Mouse (Mus musculus) forebrain, postnatal 0 days (tissue): Measurements from ENCODE around the gene Ap1s3. TPM values are rescaled to one million over a fixed set of nuclear protein-coding genes. Genes with fewer than 3 reads are reported as not detected.

Source experiments
- ATAC-seq: fragments of 200-750 bp; cut with Nextera tagmentation; 2 replicates; pipeline ENCODE4 v1.8.0; 2017; ENCODE audit warnings: mild to moderate bottlenecking, moderate library complexity
- DNase-seq: peaks from one replicate; pipeline ENCODE4 v3.0.0-alpha.2; 2015
- H3K27ac ChIP-seq: fragments of 300-500 bp; sonication (generic); 2 replicates; pipeline ENCODE4 v1.5.1; 2014; ENCODE audit warnings: low read depth, mild to moderate bottlenecking, antibody characterized with exemption, low read length, moderate library complexity, mixed read lengths
- H3K27me3 ChIP-seq: fragments of 300-500 bp; sonication (generic); 2 replicates; pipeline ENCODE4 v1.6.1; 2014; ENCODE audit warnings: mild to moderate bottlenecking, low read length, mixed read lengths; ENCODE audit not compliant: insufficient read depth
- H3K36me3 ChIP-seq: fragments of 300-500 bp; sonication (generic); 2 replicates; pipeline ENCODE4 v1.6.1; 2014; ENCODE audit warnings: mild to moderate bottlenecking, moderate library complexity; ENCODE audit not compliant: insufficient read depth
- H3K4me1 ChIP-seq: fragments of 300-500 bp; sonication (generic); 2 replicates; pipeline ENCODE4 v1.6.1; 2014; ENCODE audit warnings: antibody characterized with exemption; ENCODE audit not compliant: insufficient read depth
- H3K4me2 ChIP-seq: fragments of 300-500 bp; sonication (generic); 2 replicates; pipeline ENCODE4 v1.6.1; 2014; ENCODE audit warnings: low read depth, mild to moderate bottlenecking, moderate library complexity
- H3K4me3 ChIP-seq: fragments of 300-500 bp; sonication (generic); 2 replicates; pipeline ENCODE4 v1.5.1; 2014; ENCODE audit warnings: low read depth, low read length, mixed read lengths
- H3K9ac ChIP-seq: fragments of 300-500 bp; sonication (generic); 2 replicates; pipeline ENCODE4 v1.6.1; 2014; ENCODE audit warnings: mild to moderate bottlenecking
- H3K9me3 ChIP-seq: fragments of 300-500 bp; sonication (generic); 2 replicates; pipeline ENCODE4 v1.6.1; 2016; ENCODE audit warnings: low read length
- CTCF ChIP-seq: sonication (generic); IDR thresholded peaks from 2 replicates; pipeline ENCODE4 v1.5.1; 2016; ENCODE audit warnings: antibody characterized with exemption, control low read depth, low read depth
- WGBS: fragments of 180-500 bp; shearing (Covaris S2); extraction: QIAGEN DNeasy Blood & Tissue Kit; methylation state at CpG from one replicate; pipeline ENCODE4 v1.1.7; 2014; 5-methylcytosine and 5-hydroxymethylcytosine counted together
- polyA plus RNA-seq: library from polyadenylated mRNA; unstranded; fragments of >200 nt; fragmentation: Nextera tagmentation; extraction: Ambion mirVana; gene quantifications from 2 replicates; pipeline ENCODE4 v1.2.1, GENCODE M21; 2015
- total RNA-seq: library from RNA; depleted of rRNA; stranded (reverse); fragments of >200 nt; gene quantifications from 2 replicates; pipeline ENCODE4 v1.2.3, GENCODE M21; 2014; rRNA removed

Gene Ap1s3
- total and polyA plus RNA-seq, 2 experiments from 2014 or later = 0.13 to 0.43 TPM

DNA sequence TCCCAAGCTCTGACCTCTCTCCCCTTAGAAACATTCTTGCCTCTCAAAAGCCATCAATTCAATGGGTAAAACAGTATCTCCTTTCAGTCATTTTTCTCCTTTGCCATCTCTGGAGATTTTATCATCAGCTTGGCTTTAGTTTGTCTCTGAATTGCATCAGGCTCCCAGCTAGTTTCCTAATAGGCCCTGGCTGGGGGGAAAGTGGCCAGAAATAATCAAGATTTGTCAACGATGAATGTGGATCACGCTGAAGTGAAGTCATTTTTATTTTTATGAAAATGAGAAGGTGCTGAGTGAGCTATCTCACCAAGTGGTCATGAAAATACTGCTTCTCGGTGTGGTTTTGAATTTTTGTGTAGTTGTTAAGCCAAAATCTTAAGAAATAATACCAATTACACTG lies 94.4 kb downstream of the Ap1s3 start:
- WGBS = 79% methylated on average over 3 of the region's 3 CpGs
- Histone ChIP-seq H3K27ac (no peak overlapping the region), H3K4me2 (no peak overlapping the region), H3K36me3 (no peaks in the 10 kb centered on the region), H3K4me1 (peaks cover 9% of the 10 kb centered on the region; the same call in 1 of the 2 replicates), H3K9ac (no peak overlapping the region), H3K27me3 (no peaks in the 10 kb centered on the region), H3K9me3 (no peaks in the 10 kb centered on the region), H3K4me3 (no peak overlapping the region)
- no peak for TF ChIP-seq CTCF
- DNase-seq (no peak), ATAC-seq (no peak)

DNA sequence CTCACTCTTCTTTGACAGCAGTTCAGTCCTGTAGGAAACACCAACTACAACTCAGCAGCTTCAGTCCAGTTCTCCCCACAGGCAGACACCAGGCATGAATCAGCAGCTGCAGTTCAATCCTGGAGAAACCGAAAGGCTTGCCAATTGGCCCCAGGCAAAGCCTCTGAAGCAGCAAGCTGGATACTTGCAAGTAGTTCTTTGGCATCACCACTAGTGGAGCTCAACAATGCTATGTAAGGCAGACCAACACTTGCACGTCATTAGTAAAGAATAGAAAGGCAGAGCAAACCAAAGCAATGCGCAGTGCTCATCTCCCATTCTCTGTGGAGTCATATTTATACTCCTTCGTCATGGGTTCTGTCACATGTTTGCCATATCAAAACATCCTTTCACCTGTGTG lies 99.9 kb downstream of the Ap1s3 start:
- no peak for ATAC-seq
- 71% methylated on average over 4 of the region's 4 CpGs for WGBS
- H3K4me2 ChIP-seq = no peak overlapping the region

DNA sequence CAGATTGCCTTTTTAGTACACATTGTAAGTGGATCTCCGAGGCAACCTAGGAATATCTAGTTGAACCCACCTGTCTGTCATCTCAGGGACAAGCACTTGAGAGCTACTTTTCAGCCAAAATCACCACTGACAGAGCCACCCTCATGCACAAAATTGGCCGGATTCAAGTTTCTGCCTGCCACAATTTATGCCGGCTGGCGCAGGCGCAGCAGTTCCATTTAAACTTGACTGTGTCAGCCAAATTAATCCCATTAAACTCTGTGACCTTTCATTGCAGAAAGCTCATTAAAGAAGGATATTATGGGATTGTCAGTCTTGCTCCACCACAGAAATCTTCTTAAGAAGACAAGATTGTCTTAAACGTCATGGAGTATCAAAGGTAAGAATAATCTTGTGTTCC lies 100.6 kb downstream of the Ap1s3 start:
- ATAC-seq (no peak), DNase-seq (no peak)
- Histone ChIP-seq H3K9ac (no peak overlapping the region), H3K9me3 (no peaks in the 10 kb centered on the region), H3K27ac (no peak overlapping the region), H3K4me2 (no peak overlapping the region), H3K27me3 (no peaks in the 10 kb centered on the region), H3K4me1 (no peaks in the 10 kb centered on the region), H3K36me3 (no peaks in the 10 kb centered on the region), H3K4me3 (no peak overlapping the region)
- 54% methylated on average over 6 of the region's 6 CpGs for WGBS
- TF ChIP-seq CTCF = no peak

More for the DNA sequence above, 99.9 kb downstream of the Ap1s3 start:
- Histone ChIP-seq H3K4me1 (no peaks in the 10 kb centered on the region), H3K9ac (no peak overlapping the region), H3K36me3 (no peaks in the 10 kb centered on the region), H3K9me3 (no peaks in the 10 kb centered on the region), H3K4me3 (no peak overlapping the region), H3K27ac (no peak overlapping the region), H3K27me3 (no peaks in the 10 kb centered on the region)
- no peak for TF ChIP-seq CTCF
- DNase-seq = no peak

DNA sequence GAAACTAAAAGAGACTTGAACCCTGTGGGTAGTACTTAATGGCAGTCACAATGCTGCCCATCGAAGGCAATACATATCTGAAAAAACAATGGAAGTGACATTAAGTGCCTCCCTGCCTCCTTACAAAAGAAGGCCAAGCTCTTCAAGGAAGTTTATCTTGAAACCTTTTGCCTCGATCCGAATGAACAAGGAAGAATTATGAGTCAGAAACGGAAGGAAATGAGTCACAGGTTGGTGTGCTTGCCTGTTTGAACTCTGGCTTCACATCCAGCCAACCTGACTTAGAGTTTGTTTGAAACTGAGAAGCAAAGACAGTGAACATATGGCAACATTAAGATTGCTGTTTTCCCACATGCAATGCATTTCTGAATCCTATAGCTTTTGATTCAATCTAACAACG lies 110.6 kb downstream of the Ap1s3 start:
- WGBS = 80% methylated on average over 5 of the region's 5 CpGs
- H3K36me3 ChIP-seq = no peaks in the 10 kb centered on the region
- no peak overlapping the region for H3K9ac ChIP-seq
- no peak overlapping the region for H3K4me2 ChIP-seq
- no peaks in the 10 kb centered on the region for H3K4me1 ChIP-seq
- ATAC-seq (no peak), DNase-seq (no peak)
- no peak overlapping the region for H3K4me3 ChIP-seq
- no peak for TF ChIP-seq CTCF
- H3K9me3 ChIP-seq = no peaks in the 10 kb centered on the region
- no peaks in the 10 kb centered on the region for H3K27me3 ChIP-seq
- H3K27ac ChIP-seq = no peak overlapping the region

Other genes starting within 250 kb of the Ap1s3 start
- 155 and 177 TPM in 2 replicates for gene Scg2, start 231.9 kb downstream of the Ap1s3 start, total RNA-seq
- gene Scg2, start 231.9 kb downstream of the Ap1s3 start, polyA plus RNA-seq = 136 and 185 TPM in 2 replicates
- gene Mrpl44, start 104.0 kb upstream of the Ap1s3 start, total RNA-seq = 37.3 and 46.5 TPM in 2 replicates
- 33.3 and 34.8 TPM in 2 replicates for gene Mrpl44, start 104.0 kb upstream of the Ap1s3 start, polyA plus RNA-seq
- gene Wdfy1, start 104.2 kb upstream of the Ap1s3 start, total RNA-seq = 69.2 and 90.1 TPM in 2 replicates
- gene Wdfy1, start 104.2 kb upstream of the Ap1s3 start, polyA plus RNA-seq = 47.0 and 72.8 TPM in 2 replicates
- gene Serpine2, start 189.2 kb upstream of the Ap1s3 start, total RNA-seq = 133 and 138 TPM in 2 replicates
- 172 and 210 TPM in 2 replicates for gene Serpine2, start 189.2 kb upstream of the Ap1s3 start, polyA plus RNA-seq